Mouse (Mus musculus) heart, postnatal 0 days (tissue): ENCODE data around the gene Crcp.

Experiments
- CTCF ChIP-seq: IDR thresholded peaks from 2 replicates; pipeline ENCODE4 v1.5.1; 2016; ENCODE audit warnings: antibody characterized with exemption, control low read depth, low read depth
- EP300 ChIP-seq: IDR thresholded peaks from 2 replicates; pipeline ENCODE4 v1.6.1; 2016; ENCODE audit warnings: antibody characterized with exemption, low read depth

GRCm38 (mm10) chr5:130023767-130024539, 5.1 kb upstream of the Crcp start:
- TF ChIP-seq EP300 (no peak), CTCF (peak; percentile 80)
